Mouse (Mus musculus): ENCODE measurements around the gene Ptpn1. TPM values are rescaled to one million over a fixed set of nuclear protein-coding genes. Genes with fewer than 3 reads are reported as not detected.

Ptpn1 gene
- polyA plus RNA-seq, 1 experiment = 1.9 TPM

- H3K27me3 ChIP-seq (ENCODE audit: control insufficient read depth) = no peaks in the 10 kb centered on the region
- no peaks in the 10 kb centered on the region for H3K9me3 ChIP-seq (ENCODE audit: control insufficient read depth, low read length)
- H3K4me1 ChIP-seq (ENCODE audit: control insufficient read depth) = peaks cover 40% of the 10 kb centered on the region
- H3K4me3 ChIP-seq (replicated peaks) = no peak overlapping the region
- TF ChIP-seq GATA1 (IDR thresholded peaks at IDR 0.05; ENCODE audit: low read length) = no peak
- no peak for TF ChIP-seq TAL1 (IDR thresholded peaks at IDR 0.05; ENCODE audit: low read length)
- no peaks in the 10 kb centered on the region; the same call in 1 of the 2 replicates for H3K36me3 ChIP-seq (ENCODE audit: control insufficient read depth)
Observed at GRCm38 (mm10) chr2:167948557-167948956, 16.7 kb downstream of the Ptpn1 start.

- Histone ChIP-seq H3K27me3 (ENCODE audit: control insufficient read depth) (no peaks in the 10 kb centered on the region), H3K36me3 (ENCODE audit: control insufficient read depth) (no peaks in the 10 kb centered on the region; the same call in 1 of the 2 replicates), H3K4me1 (ENCODE audit: control insufficient read depth) (peaks cover 39% of the 10 kb centered on the region), H3K4me3 (replicated peaks) (no peak overlapping the region), H3K9me3 (ENCODE audit: control insufficient read depth, low read length) (no peaks in the 10 kb centered on the region)
- no peak for TF ChIP-seq GATA1 (IDR thresholded peaks at IDR 0.05; ENCODE audit: low read length)
- no peak for TF ChIP-seq TAL1 (IDR thresholded peaks at IDR 0.05; ENCODE audit: low read length)
Observed at GRCm38 (mm10) chr2:167949250-167949649, 17.4 kb downstream of the Ptpn1 start.

GRCm38 (mm10) chr2:167949808-167950207 lies 18.0 kb downstream of the Ptpn1 start:
- TF ChIP-seq GATA1 (IDR thresholded peaks at IDR 0.05; ENCODE audit: low read length) (no peak), TAL1 (IDR thresholded peaks at IDR 0.05; ENCODE audit: low read length) (no peak)
- H3K9me3 ChIP-seq (ENCODE audit: control insufficient read depth, low read length) = no peaks in the 10 kb centered on the region
- H3K27me3 ChIP-seq (ENCODE audit: control insufficient read depth) = no peaks in the 10 kb centered on the region
- H3K4me3 ChIP-seq (replicated peaks) = no peak overlapping the region
- peaks cover 36% of the 10 kb centered on the region for H3K4me1 ChIP-seq (ENCODE audit: control insufficient read depth)
- H3K36me3 ChIP-seq (ENCODE audit: control insufficient read depth) = peaks cover 2% of the 10 kb centered on the region; the same call in 1 of the 2 replicates

GRCm38 (mm10) chr2:167950681-167951080 lies 18.8 kb downstream of the Ptpn1 start:
- peaks cover 34% of the 10 kb centered on the region for H3K4me1 ChIP-seq (ENCODE audit: control insufficient read depth)
- H3K9me3 ChIP-seq (ENCODE audit: control insufficient read depth, low read length) = no peaks in the 10 kb centered on the region
- H3K27me3 ChIP-seq (ENCODE audit: control insufficient read depth) = no peaks in the 10 kb centered on the region
- peaks cover 2% of the 10 kb centered on the region; the same call in 1 of the 2 replicates for H3K36me3 ChIP-seq (ENCODE audit: control insufficient read depth)
- no peak overlapping the region for H3K4me3 ChIP-seq (replicated peaks)
- no peak for TF ChIP-seq TAL1 (IDR thresholded peaks at IDR 0.05; ENCODE audit: low read length)
- TF ChIP-seq GATA1 (IDR thresholded peaks at IDR 0.05; ENCODE audit: low read length) = no peak

- Histone ChIP-seq H3K4me3 (replicated peaks) (no peak overlapping the region), H3K4me1 (ENCODE audit: control insufficient read depth) (peaks cover 30% of the 10 kb centered on the region)
Observed at GRCm38 (mm10) chr2:167951301-167952211, 19.7 kb downstream of the Ptpn1 start.

GRCm38 (mm10) chr2:167953819-167954218 lies 22.0 kb downstream of the Ptpn1 start:
- no peak overlapping the region for H3K4me3 ChIP-seq (replicated peaks)
- peaks cover 2% of the 10 kb centered on the region; the same call in 1 of the 2 replicates for H3K36me3 ChIP-seq (ENCODE audit: control insufficient read depth)
- no peaks in the 10 kb centered on the region for H3K27me3 ChIP-seq (ENCODE audit: control insufficient read depth)
- H3K4me1 ChIP-seq (ENCODE audit: control insufficient read depth) = peaks cover 9% of the 10 kb centered on the region
- no peak for TF ChIP-seq TAL1 (IDR thresholded peaks at IDR 0.05; ENCODE audit: low read length)
- TF ChIP-seq GATA1 (IDR thresholded peaks at IDR 0.05; ENCODE audit: low read length) = no peak
- H3K9me3 ChIP-seq (ENCODE audit: control insufficient read depth, low read length) = no peaks in the 10 kb centered on the region

More at GRCm38 (mm10) chr2:167951301-167952211, 19.7 kb downstream of the Ptpn1 start:
- Histone ChIP-seq H3K36me3 (ENCODE audit: control insufficient read depth) (peaks cover 2% of the 10 kb centered on the region; the same call in 1 of the 2 replicates), H3K27me3 (ENCODE audit: control insufficient read depth) (no peaks in the 10 kb centered on the region), H3K9me3 (ENCODE audit: control insufficient read depth, low read length) (no peaks in the 10 kb centered on the region)
- TF ChIP-seq GATA1 (IDR thresholded peaks at IDR 0.05; ENCODE audit: low read length) (no peak), TAL1 (IDR thresholded peaks at IDR 0.05; ENCODE audit: low read length) (no peak)

- Histone ChIP-seq H3K27me3 (ENCODE audit: control insufficient read depth) (no peaks in the 10 kb centered on the region), H3K9me3 (ENCODE audit: control insufficient read depth, low read length) (no peaks in the 10 kb centered on the region), H3K4me1 (ENCODE audit: control insufficient read depth) (peaks cover 7% of the 10 kb centered on the region), H3K4me3 (replicated peaks) (no peak overlapping the region), H3K36me3 (ENCODE audit: control insufficient read depth) (peaks cover 2% of the 10 kb centered on the region; the same call in 1 of the 2 replicates)
- no peak for TF ChIP-seq GATA1 (IDR thresholded peaks at IDR 0.05; ENCODE audit: low read length)
- no peak for TF ChIP-seq TAL1 (IDR thresholded peaks at IDR 0.05; ENCODE audit: low read length)
Observed at GRCm38 (mm10) chr2:167954928-167955327, 23.1 kb downstream of the Ptpn1 start.

- no peak for TF ChIP-seq GATA1 (IDR thresholded peaks at IDR 0.05; ENCODE audit: low read length)
- H3K9me3 ChIP-seq (ENCODE audit: control insufficient read depth, low read length) = no peaks in the 10 kb centered on the region
- no peak overlapping the region for H3K4me3 ChIP-seq (replicated peaks)
- no peaks in the 10 kb centered on the region for H3K27me3 ChIP-seq (ENCODE audit: control insufficient read depth)
- peaks cover 9% of the 10 kb centered on the region for H3K4me1 ChIP-seq (ENCODE audit: control insufficient read depth)
- peaks cover 2% of the 10 kb centered on the region; the same call in 1 of the 2 replicates for H3K36me3 ChIP-seq (ENCODE audit: control insufficient read depth)
Observed at GRCm38 (mm10) chr2:167957539-167957938, 25.7 kb downstream of the Ptpn1 start.

- H3K27me3 ChIP-seq (ENCODE audit: control insufficient read depth) = no peaks in the 10 kb centered on the region
- H3K4me3 ChIP-seq (replicated peaks) = no peak overlapping the region
- H3K4me1 ChIP-seq (ENCODE audit: control insufficient read depth) = peaks cover 9% of the 10 kb centered on the region
- TF ChIP-seq GATA1 (IDR thresholded peaks at IDR 0.05; ENCODE audit: low read length) = no peak
- no peak for TF ChIP-seq TAL1 (IDR thresholded peaks at IDR 0.05; ENCODE audit: low read length)
- H3K9me3 ChIP-seq (ENCODE audit: control insufficient read depth, low read length) = no peaks in the 10 kb centered on the region
- H3K36me3 ChIP-seq (ENCODE audit: control insufficient read depth) = peaks cover 4% of the 10 kb centered on the region
Observed at GRCm38 (mm10) chr2:167958082-167958788, 26.4 kb downstream of the Ptpn1 start.
